In the genomic region with DNA sequence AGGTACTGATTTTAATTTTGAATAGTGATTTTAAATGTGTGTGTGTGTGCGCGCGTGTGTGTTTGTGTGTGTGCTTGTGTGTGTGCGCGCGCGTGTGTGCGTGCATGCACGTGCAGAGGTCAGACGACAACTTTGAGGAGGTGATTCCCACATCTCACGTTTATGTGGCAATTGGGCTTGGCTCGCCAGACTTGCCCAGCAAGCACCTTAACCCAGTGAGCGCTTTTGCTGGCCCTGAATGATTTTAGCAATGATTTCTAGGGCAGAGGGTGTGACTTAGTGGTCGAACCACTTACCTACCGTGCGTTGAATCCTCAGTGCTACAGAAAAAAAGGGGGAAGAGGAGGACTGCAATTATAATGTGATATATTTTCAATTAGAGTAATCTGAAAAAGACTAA, we compare ENCODE assay signal across 20 mouse cellular contexts. TPM values are rescaled to one million over a fixed set of nuclear protein-coding genes. Genes with fewer than 3 reads are reported as not detected.
"Had no signal": no experiment of that assay in that cellular context is flagged by ENCODE, and none has a peak within 500 bp of the region (broad histone marks: within the 10 kb centered on the region; RNA-seq: fewer than 3 reads in every experiment).

No protein-coding gene starts in this region.

- H3K9me3 ChIP-seq: limb, embryonic 12.5 days; limb, embryonic 15.5 days; midbrain, embryonic 12.5 days; midbrain, embryonic 15.5 days; neural tube, embryonic 12.5 days; neural tube, embryonic 15.5 days had no signal

- DNase-seq: left cerebral cortex, postnatal 4 days; liver, postnatal 0 days; lung, embryonic 14.5 days; right cerebral cortex, adult 18-20 months; right cerebral cortex, postnatal 14 days; right cerebral cortex, postnatal 4 days; thymus, adult 2 months; thymus, postnatal 14 days; thymus, postnatal 4 days had no signal

- ATAC-seq: intestine, postnatal 0 days; liver, postnatal 0 days; lung, postnatal 0 days; midbrain, embryonic 15.5 days had no signal

- H3K4me3 ChIP-seq: limb, embryonic 12.5 days; limb, embryonic 15.5 days; midbrain, embryonic 12.5 days; midbrain, embryonic 15.5 days; neural tube, embryonic 12.5 days; neural tube, embryonic 15.5 days had no signal

- H3K9ac ChIP-seq: limb, embryonic 12.5 days; limb, embryonic 15.5 days; liver, embryonic 14.5 days; liver, postnatal 0 days; lung, embryonic 14.5 days; midbrain, embryonic 12.5 days; midbrain, embryonic 15.5 days; neural tube, embryonic 12.5 days; neural tube, embryonic 15.5 days had no signal

- H3K27me3 ChIP-seq: limb, embryonic 12.5 days; limb, embryonic 15.5 days; midbrain, embryonic 12.5 days; midbrain, embryonic 15.5 days; neural tube, embryonic 12.5 days; neural tube, embryonic 15.5 days had no signal

- H3K4me2 ChIP-seq: limb, embryonic 12.5 days; limb, embryonic 15.5 days; liver, embryonic 11.5 days; lung, embryonic 14.5 days; midbrain, embryonic 12.5 days; midbrain, embryonic 15.5 days; neural tube, embryonic 12.5 days; neural tube, embryonic 15.5 days had no signal

- H3K36me3 ChIP-seq: limb, embryonic 12.5 days; limb, embryonic 15.5 days; midbrain, embryonic 12.5 days; midbrain, embryonic 15.5 days; neural tube, embryonic 12.5 days; neural tube, embryonic 15.5 days had no signal

- H3K27ac ChIP-seq: limb, embryonic 12.5 days; limb, embryonic 15.5 days; liver, embryonic 14.5 days; macrophage; midbrain, embryonic 12.5 days; midbrain, embryonic 15.5 days; neural tube, embryonic 12.5 days; neural tube, embryonic 15.5 days had no signal

- H3K4me1 ChIP-seq: midbrain, embryonic 12.5 days; midbrain, embryonic 15.5 days; neural tube, embryonic 12.5 days; neural tube, embryonic 15.5 days had no signal

RNA-seq across cellular contexts. Expression of a gene that starts 60.0 kb away (rescaled TPM):
- polyA plus RNA-seq: intestine, postnatal 0 days; limb, embryonic 12.5 days; liver, postnatal 0 days; macrophage; thymus, adult 2 months had no signal
